Mouse (Mus musculus) spleen, adult 2 months (tissue): ENCODE measurements around the gene Ccn1.

Source experiments
- CTCF ChIP-seq: fragments of 200-500 bp; IDR thresholded peaks from 2 replicates; pipeline ENCODE4 v1.5.1; 2011; ENCODE audit warnings: mild to moderate bottlenecking, inconsistent platforms; ENCODE audit not compliant: insufficient read depth, insufficient read length, insufficient replicate concordance; ENCODE audit errors: extremely low read depth
- POLR2A ChIP-seq: fragments of 200-500 bp; IDR thresholded peaks from 2 replicates; pipeline ENCODE4 v1.6.1; 2011; ENCODE audit warnings: low read depth, low read length, inconsistent platforms

DNA sequence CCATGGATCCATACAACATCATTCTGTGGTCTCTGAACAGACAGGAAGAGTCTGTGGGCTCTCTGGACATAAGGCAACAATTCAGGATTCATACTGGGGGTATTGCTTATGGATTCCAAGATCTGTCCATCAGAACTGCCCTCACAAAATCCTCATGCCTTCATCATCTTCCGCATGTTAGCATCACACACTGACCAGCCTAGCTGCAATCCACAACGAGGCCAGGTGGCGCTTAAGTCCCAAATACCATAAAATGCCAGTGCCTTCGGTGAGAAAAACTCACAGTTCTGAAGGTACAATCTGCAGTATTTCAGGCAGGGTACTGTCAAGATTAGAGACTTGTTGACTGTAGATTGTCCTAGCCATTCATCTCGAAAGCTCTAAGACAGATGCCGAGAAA is 4.3 kb downstream of the Ccn1 start:
- TF ChIP-seq POLR2A (no peak), CTCF (no peak)
